ENCODE assay signal across 11 mouse cellular contexts in the genomic region with DNA sequence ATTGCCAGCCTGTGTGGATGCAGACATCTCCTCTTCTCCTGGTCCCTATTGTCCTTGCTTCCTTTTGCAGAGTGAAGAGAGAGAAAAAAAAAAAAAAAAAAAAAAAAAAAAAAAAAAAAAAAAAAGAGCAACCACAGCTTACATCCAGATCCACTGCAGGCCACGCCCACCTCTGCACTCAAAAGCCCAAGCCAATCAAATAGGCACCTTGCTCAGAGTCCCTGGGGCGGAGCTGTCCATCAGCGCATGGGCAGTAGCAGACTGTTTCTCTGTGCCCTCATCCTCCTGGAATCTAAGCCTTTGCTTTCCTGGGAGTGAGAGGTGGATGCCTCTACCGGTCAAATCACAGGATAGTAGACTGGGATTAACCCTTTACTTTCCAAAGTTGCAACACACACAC.
DNase-seq lines count a peak whose midpoint lies in the region; ATAC-seq lines count a peak whose summit lies in the region.
"Had no signal": no experiment of that assay in that cellular context is flagged by ENCODE, and none has a peak within 500 bp of the region (broad histone marks: within the 10 kb centered on the region; RNA-seq: fewer than 3 reads in every experiment).

No protein-coding gene starts in this region.

- peaks cover 15% of the 10 kb centered on the region for H3K4me1 ChIP-seq in forebrain, embryonic 13.5 days
- H3K4me1 ChIP-seq in limb, embryonic 11.5 days (ENCODE audit: control insufficient read depth, insufficient read depth, low read length) = no peaks in the 10 kb centered on the region
- H3K4me1 ChIP-seq: lung, embryonic 15.5 days had no signal

- H3K4me2 ChIP-seq in forebrain, embryonic 13.5 days = no peak overlapping the region
- no peak overlapping the region for H3K4me2 ChIP-seq in limb, embryonic 11.5 days (ENCODE audit: low read depth, severe bottlenecking)
- H3K4me2 ChIP-seq: lung, embryonic 15.5 days had no signal

- H3K27ac ChIP-seq in forebrain, embryonic 13.5 days = no peak overlapping the region; the same call in 1 of the 2 replicates
- H3K27ac ChIP-seq in limb, embryonic 11.5 days (replicated peaks; ENCODE audit: low read depth, low read length) = no peak overlapping the region
- H3K27ac ChIP-seq: lung, embryonic 15.5 days had no signal

- H3K9me3 ChIP-seq in forebrain, embryonic 13.5 days (replicated peaks) = no peaks in the 10 kb centered on the region
- H3K9me3 ChIP-seq in limb, embryonic 11.5 days (ENCODE audit: control insufficient read depth, low read length) = no peaks in the 10 kb centered on the region
- H3K9me3 ChIP-seq: lung, embryonic 15.5 days had no signal

- WGBS in forebrain, embryonic 13.5 days = 25% methylated on average over 4 of the region's 4 CpGs
- 22% methylated on average over 4 of the region's 4 CpGs for WGBS in limb, embryonic 11.5 days

- H3K4me3 ChIP-seq in forebrain, embryonic 13.5 days = no peak overlapping the region
- H3K4me3 ChIP-seq in limb, embryonic 11.5 days (ENCODE audit: low read depth, low read length) = no peak overlapping the region
- H3K4me3 ChIP-seq: erythroblast, embryonic 14.5 days; lung, embryonic 15.5 days had no signal

- H3K36me3 ChIP-seq in forebrain, embryonic 13.5 days (ENCODE audit: poor library complexity, severe bottlenecking) = no peaks in the 10 kb centered on the region
- no peaks in the 10 kb centered on the region for H3K36me3 ChIP-seq in limb, embryonic 11.5 days (ENCODE audit: control insufficient read depth, insufficient read depth, low read length)
- H3K36me3 ChIP-seq: lung, embryonic 15.5 days had no signal

- no peaks in the 10 kb centered on the region for H3K27me3 ChIP-seq in forebrain, embryonic 13.5 days
- no peaks in the 10 kb centered on the region for H3K27me3 ChIP-seq in limb, embryonic 11.5 days (ENCODE audit: control insufficient read depth, insufficient read depth, low read length)
- H3K27me3 ChIP-seq: lung, embryonic 15.5 days had no signal

- H3K9ac ChIP-seq in forebrain, embryonic 13.5 days = no peak overlapping the region
- no peak overlapping the region for H3K9ac ChIP-seq in limb, embryonic 11.5 days (ENCODE audit: low read length)
- H3K9ac ChIP-seq: lung, embryonic 15.5 days had no signal

- DNase-seq in cerebellum, postnatal 10 days = peak; percentile 68 to 76
- no peak for DNase-seq in cerebellum, adult 11-12 months
- DNase-seq in 416B (ENCODE audit: low read depth) = peak; percentile 2
- DNase-seq in limb, embryonic 11.5 days (ENCODE audit: low spot score) = peak; percentile 52
- DNase-seq in B cell, adult 2 months = no peak
- no peak for DNase-seq in cerebellum, adult 18-20 months

- peak; percentile 50; the same call in 1 of the 2 replicates for ATAC-seq in forebrain, embryonic 13.5 days
- ATAC-seq in limb, embryonic 11.5 days (ENCODE audit: insufficient number of reproducible peaks, low FRiP score, low TSS enrichment, low read depth) = 0 out of 2 replicates have a peak, but pooled peaks have one; percentile 68
- no peak for ATAC-seq in activated CD4-positive, CD25-positive, alpha-beta regulatory T cell, adult 4 months
- ATAC-seq: inflammation-experienced regulatory T-cells, adult 6 months had no signal

Comparison
In these comparisons a context has a peak if more than half of its experiments do, and no peak if none do; other contexts are left out.
1. DNase-seq: peak in cerebellum, postnatal 10 days (2 of 2), 416B (single experiment) and limb, embryonic 11.5 days (single experiment); none in cerebellum, adult 11-12 months (single experiment), B cell, adult 2 months (0 of 2) and cerebellum, adult 18-20 months (0 of 2).